Mouse (Mus musculus): ENCODE data around the gene Grap.
A peak's percentile ranks its signal among the peaks of the same experiment; 100 is the strongest.

The Grap gene

GRCm38 (mm10) chr11:61685119-61685725 lies 32.2 kb downstream of the Grap start:
- DNase-seq, result no peak

DNA sequence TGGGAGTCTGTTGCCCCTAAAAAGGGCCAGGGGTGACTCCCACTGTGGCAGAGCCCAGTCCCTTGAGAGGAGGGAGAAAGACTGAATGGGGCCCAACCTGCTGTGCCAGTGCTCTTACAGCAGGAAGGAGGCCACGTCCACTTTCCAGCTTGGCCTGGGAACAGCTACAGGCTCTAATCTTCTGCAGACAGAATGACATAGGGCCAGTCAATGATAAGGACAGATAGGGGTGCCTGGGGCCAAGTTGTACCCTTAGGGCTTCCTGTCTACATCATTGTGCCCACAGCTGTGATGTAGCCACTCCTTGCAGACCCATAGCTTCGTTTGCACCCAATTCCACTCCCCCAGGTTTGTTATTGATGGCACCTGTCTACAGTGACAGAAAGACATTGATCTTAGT lies 33.1 kb downstream of the Grap start:
- no peak for DNase-seq

DNA sequence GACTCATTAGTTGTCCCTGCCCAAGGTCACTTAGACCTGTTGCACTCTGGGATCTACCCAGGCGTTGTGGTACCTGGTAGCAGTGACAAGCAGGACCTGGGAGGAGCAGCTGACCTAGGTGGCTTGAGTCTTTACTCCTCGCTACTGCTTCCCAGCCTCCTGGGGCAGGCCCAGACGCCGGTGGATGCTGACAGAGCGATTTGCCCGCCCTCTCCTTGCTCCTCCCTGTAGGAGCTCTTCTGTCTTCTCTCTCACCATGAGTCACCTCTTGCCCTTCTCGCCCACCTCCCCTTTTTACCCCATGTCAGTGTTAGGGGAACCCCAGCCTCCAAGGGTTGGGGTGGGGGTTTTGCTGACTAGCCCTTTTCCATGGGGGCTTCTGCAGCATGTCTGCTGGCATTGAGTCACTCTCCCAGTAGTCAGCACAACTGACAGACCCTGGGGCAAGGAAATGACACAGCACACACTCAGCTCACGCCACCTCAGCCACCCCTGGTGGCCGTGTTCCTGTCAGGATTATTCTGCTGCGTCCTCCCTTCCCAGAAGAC lies 33.9 kb downstream of the Grap start:
- DNase-seq, result no peak

GRCm38 (mm10) chr11:61687595-61687994 lies 34.5 kb downstream of the Grap start:
- DNase-seq, result no peak

GRCm38 (mm10) chr11:61692996-61693395 lies 39.9 kb downstream of the Grap start:
- no peak for DNase-seq

GRCm38 (mm10) chr11:61698852-61699251 lies 45.8 kb downstream of the Grap start:
- no peak for DNase-seq

GRCm38 (mm10) chr11:61699460-61699859 lies 46.4 kb downstream of the Grap start:
- DNase-seq, result no peak

DNA sequence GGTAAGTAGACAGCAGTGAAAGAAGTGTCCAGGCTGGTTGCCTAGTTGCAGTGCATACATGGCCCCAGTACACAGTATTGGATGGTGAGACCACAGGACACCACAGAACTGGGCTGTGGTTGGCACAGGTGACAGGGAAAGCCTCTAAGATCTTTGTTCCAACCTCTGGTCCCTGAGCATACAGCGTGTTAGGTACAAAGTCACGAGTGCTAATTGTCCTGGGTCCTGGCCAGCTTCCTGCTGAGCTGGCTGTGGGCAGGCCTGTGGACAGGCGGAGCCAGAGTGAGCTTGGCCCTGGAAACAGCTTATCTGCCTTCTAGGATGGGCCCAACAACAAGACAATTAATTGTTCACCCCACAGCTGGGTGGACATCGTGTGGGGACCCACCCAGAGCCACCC lies 46.9 kb downstream of the Grap start:
- no peak for DNase-seq

DNA sequence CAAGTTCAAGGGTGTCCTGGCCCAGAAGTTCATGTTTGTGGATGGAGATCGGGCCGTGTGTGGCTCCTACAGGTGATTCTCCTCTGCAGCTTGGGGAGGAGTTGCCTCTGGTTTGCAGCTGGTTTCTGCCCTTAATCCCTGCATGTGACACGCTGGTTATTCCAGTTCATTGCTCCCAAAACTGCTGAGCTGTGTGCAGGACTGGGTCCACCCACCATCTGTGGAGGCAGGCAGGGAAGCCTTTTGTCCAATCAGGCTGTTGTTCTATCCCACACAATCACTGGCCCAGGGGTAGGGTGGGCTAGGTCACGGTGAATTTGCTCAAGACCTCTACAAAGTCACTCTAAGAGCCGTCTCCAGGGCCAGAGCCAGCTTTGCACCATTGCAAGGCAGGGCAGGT lies 48.6 kb downstream of the Grap start:
- DNase-seq, result no peak

- DNase-seq, result no peak
These were observed 49.4 kb downstream of the Grap start for GRCm38 (mm10) chr11:61702494-61702893.

DNA sequence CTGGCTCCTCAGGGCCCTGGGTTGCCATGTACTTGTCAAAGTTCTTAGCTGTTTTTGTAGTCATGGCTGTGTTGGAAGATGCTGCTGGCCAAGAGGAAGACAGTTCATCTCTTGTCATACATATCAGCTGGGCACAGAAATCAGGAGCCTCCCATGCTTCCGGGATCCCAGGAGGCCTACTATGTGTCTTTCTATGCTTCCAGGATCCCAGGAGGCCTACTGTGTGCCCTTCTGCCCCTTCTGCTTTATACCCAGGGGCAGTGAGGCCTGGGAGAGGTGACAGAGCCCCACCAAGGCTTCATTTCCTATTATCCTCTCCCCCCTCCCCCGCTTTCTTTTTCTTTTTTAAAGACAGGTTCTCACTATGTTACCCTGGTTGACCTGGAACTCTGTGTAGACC lies 52.5 kb downstream of the Grap start:
- no peak for DNase-seq

DNA sequence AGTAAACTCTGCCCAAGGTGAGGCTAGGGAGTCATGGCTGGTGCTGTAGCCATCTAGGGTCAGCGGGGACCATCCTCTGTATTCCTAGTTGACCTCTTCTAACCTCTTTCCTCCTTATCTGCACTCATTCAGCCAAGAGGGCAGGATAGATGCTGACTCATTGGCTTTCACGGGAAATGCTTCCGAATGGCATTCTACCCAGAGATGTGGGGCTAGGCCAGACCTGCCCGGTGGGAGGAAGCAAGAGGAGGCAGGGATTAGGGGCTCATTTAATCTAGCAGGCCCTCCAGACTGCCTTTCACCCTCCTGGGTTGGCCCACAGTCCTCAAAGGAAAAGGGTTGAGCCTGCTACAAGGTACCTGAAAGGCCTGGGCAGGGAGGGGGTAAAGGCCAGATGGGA lies 53.2 kb downstream of the Grap start:
- no peak for DNase-seq

DNA sequence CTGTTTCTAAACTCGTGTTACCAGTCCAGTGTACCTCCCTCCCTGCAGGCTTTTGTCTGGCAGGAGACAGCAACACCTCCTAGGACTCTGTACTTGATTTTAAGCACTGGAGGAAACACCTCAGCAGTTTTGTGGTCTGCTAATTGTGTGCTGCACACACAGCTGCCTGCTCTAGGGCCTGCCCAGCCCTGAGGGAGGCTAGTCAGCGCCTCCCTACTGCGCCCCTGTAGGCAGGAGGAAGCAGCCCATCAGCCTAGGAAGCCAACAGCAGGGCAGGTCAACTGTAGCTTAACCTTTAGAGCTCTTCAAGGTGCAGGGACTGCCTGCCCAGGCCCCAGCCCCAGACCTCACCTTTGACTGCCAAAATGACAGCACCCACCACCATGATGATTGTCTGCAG lies 55.9 kb downstream of the Grap start:
- DNase-seq, result no peak

GRCm38 (mm10) chr11:61713157-61713855 lies 60.2 kb downstream of the Grap start:
- DNase-seq, result no peak

GRCm38 (mm10) chr11:61714346-61715117 lies 61.5 kb downstream of the Grap start:
- peak; percentile 60 for DNase-seq

- peak; percentile 22 for DNase-seq
These were observed 62.1 kb downstream of the Grap start for GRCm38 (mm10) chr11:61715130-61715529.

DNA sequence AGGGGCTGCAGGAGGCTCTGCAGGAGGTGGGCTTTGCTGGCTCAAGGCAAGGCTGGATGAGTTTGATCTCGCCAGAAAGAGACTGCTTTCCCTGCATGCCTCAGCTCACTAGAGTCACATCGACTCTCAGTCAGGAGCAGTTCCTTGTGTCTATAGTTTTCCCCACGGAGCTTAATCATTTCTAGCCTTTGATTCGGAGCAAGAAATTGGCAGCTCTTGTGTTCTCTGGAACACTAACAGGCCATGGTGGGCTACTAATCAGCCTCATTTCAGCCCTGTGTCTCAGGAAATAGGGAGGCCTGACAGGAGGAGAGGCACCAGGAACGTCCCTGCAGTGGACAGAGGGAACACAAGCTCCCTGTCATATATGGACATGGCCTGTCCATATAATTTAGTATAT lies 64.9 kb downstream of the Grap start:
- no peak for DNase-seq

DNA sequence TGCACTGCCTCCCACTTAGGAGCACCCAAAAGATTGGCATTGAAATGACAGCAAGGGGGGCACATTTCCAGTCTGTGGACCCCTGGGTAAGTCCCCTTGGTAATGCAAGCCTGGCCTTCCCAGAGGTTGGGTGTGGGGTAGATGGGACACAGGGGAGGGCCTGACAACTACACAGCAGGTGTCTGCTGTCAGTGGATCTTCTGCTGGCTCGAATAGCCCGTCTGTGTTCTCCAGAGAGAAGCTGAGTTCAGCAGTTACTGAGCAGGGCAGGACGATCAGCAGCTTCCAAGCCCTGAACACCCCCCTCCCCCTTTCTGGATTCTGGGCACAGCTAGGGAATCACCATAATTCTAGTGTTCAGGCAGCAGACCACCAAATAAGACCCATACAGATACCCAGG lies 66.3 kb downstream of the Grap start:
- no peak for DNase-seq

GRCm38 (mm10) chr11:61719826-61720225 lies 66.8 kb downstream of the Grap start:
- DNase-seq, result no peak

GRCm38 (mm10) chr11:61720636-61721035 lies 67.6 kb downstream of the Grap start, which contains the start of gene Slc5a10:
Slc5a10 (minus strand) TSS chr11:61720826.
- DNase-seq, result no peak

GRCm38 (mm10) chr11:61722077-61722476 lies 69.0 kb downstream of the Grap start:
- no peak for DNase-seq
